Mouse (Mus musculus) R1 (cell line): ENCODE data around the gene Smpd1.

Source experiments
- DNase-seq: peaks from one replicate; pipeline ENCODE4 v3.0.0-alpha.2; 2018; ENCODE audit warnings: low read depth, low spot score

Gene Smpd1

GRCm38 (mm10) chr7:105562317-105562716, 8.2 kb downstream of the Smpd1 start:
- DNase-seq, result no peak

- no peak for DNase-seq
These were observed 9.2 kb downstream of the Smpd1 start for GRCm38 (mm10) chr7:105563367-105563766.

- DNase-seq, result no peak
These were observed 11.1 kb downstream of the Smpd1 start for GRCm38 (mm10) chr7:105565071-105565836.

- no peak for DNase-seq
These were observed 14.4 kb downstream of the Smpd1 start for GRCm38 (mm10) chr7:105568583-105568982.

- DNase-seq, result peak; percentile 58
These were observed 14.9 kb downstream of the Smpd1 start for GRCm38 (mm10) chr7:105568988-105569471.

- no peak for DNase-seq
These were observed 15.6 kb downstream of the Smpd1 start for GRCm38 (mm10) chr7:105569512-105570496.

- DNase-seq, result no peak
These were observed 16.6 kb downstream of the Smpd1 start for GRCm38 (mm10) chr7:105570756-105571155.

GRCm38 (mm10) chr7:105572949-105573348, 18.8 kb downstream of the Smpd1 start:
- DNase-seq, result no peak

- no peak for DNase-seq
These were observed 20.4 kb downstream of the Smpd1 start for GRCm38 (mm10) chr7:105574537-105574936.

GRCm38 (mm10) chr7:105576166-105576748, 22.1 kb downstream of the Smpd1 start:
- DNase-seq, result no peak

GRCm38 (mm10) chr7:105577377-105577871, 23.3 kb downstream of the Smpd1 start:
- no peak for DNase-seq

GRCm38 (mm10) chr7:105578481-105578880, 24.3 kb downstream of the Smpd1 start:
- DNase-seq, result no peak

GRCm38 (mm10) chr7:105580627-105581089, 26.5 kb downstream of the Smpd1 start:
- DNase-seq, result peak; percentile 54

GRCm38 (mm10) chr7:105581094-105581703, 27.0 kb downstream of the Smpd1 start, which contains the start of gene Apbb1:
TSS of gene Apbb1 (minus strand) at chr7:105581653.
- DNase-seq, result peak; percentile 77

- no peak for DNase-seq
These were observed 27.8 kb downstream of the Smpd1 start for GRCm38 (mm10) chr7:105581959-105582358.

GRCm38 (mm10) chr7:105588325-105588912, 34.3 kb downstream of the Smpd1 start:
- no peak for DNase-seq

GRCm38 (mm10) chr7:105590097-105590496, 35.9 kb downstream of the Smpd1 start:
- peak; percentile 29 for DNase-seq

- DNase-seq, result peak; percentile 77
These were observed 48.9 kb downstream of the Smpd1 start for GRCm38 (mm10) chr7:105602860-105603623.
